Mouse (Mus musculus): ENCODE results near the gene Pcgf6. TPM values are rescaled to one million over a fixed set of nuclear protein-coding genes. Genes with fewer than 3 reads are reported as not detected.
"Not testable (repeated sequence)": the region's sequence is repeated elsewhere in the genome, so short reads cannot be mapped to it uniquely, and the experiment has no call there.

The Pcgf6 gene
- polyA plus RNA-seq, 1 experiment from 2014 or later = 31.6 TPM

- no peak for DNase-seq (ENCODE audit: low spot score)
- WGBS = 90% methylated on average over 15 of the region's 15 CpGs
- ATAC-seq (ENCODE audit: low FRiP score) = no peak
- Histone ChIP-seq H3K4me1 (replicated peaks; ENCODE audit: control insufficient read depth, insufficient read depth, low read length) (no peaks in the 10 kb centered on the region), H3K4me2 (replicated peaks; ENCODE audit: low read depth, low read length) (no peak overlapping the region), H3K27ac (ENCODE audit: low read depth, low read length) (no peak overlapping the region), H3K9ac (ENCODE audit: low read depth, low read length) (no peak overlapping the region), H3K36me3 (ENCODE audit: control insufficient read depth, insufficient read depth, low read length) (no peaks in the 10 kb centered on the region), H3K4me3 (ENCODE audit: low read depth, low read length) (no peak overlapping the region), H3K27me3 (ENCODE audit: control insufficient read depth, insufficient read depth, low read length) (peaks cover 33% of the 10 kb centered on the region), H3K9me3 (ENCODE audit: control insufficient read depth, low read length) (no peaks in the 10 kb centered on the region)
These were observed 38.1 kb downstream of the Pcgf6 start for GRCm38 (mm10) chr19:47012521-47013130.

GRCm38 (mm10) chr19:47009943-47010342 lies 40.8 kb downstream of the Pcgf6 start:
- H3K9me3 ChIP-seq (ENCODE audit: control insufficient read depth, low read length) = no peaks in the 10 kb centered on the region
- ATAC-seq (ENCODE audit: low FRiP score) (no peak), DNase-seq (ENCODE audit: low spot score) (no peak)
- no peak overlapping the region for H3K4me3 ChIP-seq (ENCODE audit: low read depth, low read length)
- H3K4me1 ChIP-seq (replicated peaks; ENCODE audit: control insufficient read depth, insufficient read depth, low read length) = no peaks in the 10 kb centered on the region
- H3K9ac ChIP-seq (ENCODE audit: low read depth, low read length) = no peak overlapping the region
- H3K27me3 ChIP-seq (ENCODE audit: control insufficient read depth, insufficient read depth, low read length) = peaks cover 20% of the 10 kb centered on the region
- H3K4me2 ChIP-seq (replicated peaks; ENCODE audit: low read depth, low read length) = no peak overlapping the region
- H3K36me3 ChIP-seq (ENCODE audit: control insufficient read depth, insufficient read depth, low read length) = no peaks in the 10 kb centered on the region
- H3K27ac ChIP-seq (ENCODE audit: low read depth, low read length) = no peak overlapping the region
- 93% methylated on average over 5 of the region's 5 CpGs for WGBS

- Histone ChIP-seq H3K9me3 (ENCODE audit: control insufficient read depth, low read length) (no peaks in the 10 kb centered on the region), H3K4me2 (replicated peaks; ENCODE audit: low read depth, low read length) (no peak overlapping the region), H3K27ac (ENCODE audit: low read depth, low read length) (no peak overlapping the region), H3K9ac (ENCODE audit: low read depth, low read length) (no peak overlapping the region), H3K27me3 (ENCODE audit: control insufficient read depth, insufficient read depth, low read length) (peaks cover 15% of the 10 kb centered on the region), H3K4me1 (replicated peaks; ENCODE audit: control insufficient read depth, insufficient read depth, low read length) (no peaks in the 10 kb centered on the region), H3K4me3 (ENCODE audit: low read depth, low read length) (no peak overlapping the region), H3K36me3 (ENCODE audit: control insufficient read depth, insufficient read depth, low read length) (no peaks in the 10 kb centered on the region)
- DNase-seq (ENCODE audit: low spot score) (no peak), ATAC-seq (ENCODE audit: low FRiP score) (no peak)
- WGBS = 84% methylated on average over 7 of the region's 7 CpGs
These were observed 41.3 kb downstream of the Pcgf6 start for GRCm38 (mm10) chr19:47009420-47009819.

GRCm38 (mm10) chr19:47006321-47006720 lies 44.4 kb downstream of the Pcgf6 start:
- Histone ChIP-seq H3K4me1 (replicated peaks; ENCODE audit: control insufficient read depth, insufficient read depth, low read length) (no peaks in the 10 kb centered on the region), H3K4me3 (ENCODE audit: low read depth, low read length) (no peak overlapping the region), H3K27ac (ENCODE audit: low read depth, low read length) (no peak overlapping the region), H3K9ac (ENCODE audit: low read depth, low read length) (no peak overlapping the region), H3K9me3 (ENCODE audit: control insufficient read depth, low read length) (no peaks in the 10 kb centered on the region), H3K36me3 (ENCODE audit: control insufficient read depth, insufficient read depth, low read length) (no peaks in the 10 kb centered on the region), H3K4me2 (replicated peaks; ENCODE audit: low read depth, low read length) (no peak overlapping the region), H3K27me3 (ENCODE audit: control insufficient read depth, insufficient read depth, low read length) (no peaks in the 10 kb centered on the region)
- 0% methylated on average over 4 of the region's 4 CpGs for WGBS
- peak; percentile 58 for DNase-seq (ENCODE audit: low spot score)
- ATAC-seq (ENCODE audit: low FRiP score) = no peak

GRCm38 (mm10) chr19:47005873-47006272 lies 44.8 kb downstream of the Pcgf6 start:
- ATAC-seq (ENCODE audit: low FRiP score) (no peak), DNase-seq (ENCODE audit: low spot score) (no peak)
- Histone ChIP-seq H3K4me1 (replicated peaks; ENCODE audit: control insufficient read depth, insufficient read depth, low read length) (no peaks in the 10 kb centered on the region), H3K9ac (ENCODE audit: low read depth, low read length) (no peak overlapping the region), H3K4me3 (ENCODE audit: low read depth, low read length) (no peak overlapping the region), H3K4me2 (replicated peaks; ENCODE audit: low read depth, low read length) (no peak overlapping the region), H3K36me3 (ENCODE audit: control insufficient read depth, insufficient read depth, low read length) (no peaks in the 10 kb centered on the region), H3K27me3 (ENCODE audit: control insufficient read depth, insufficient read depth, low read length) (no peaks in the 10 kb centered on the region), H3K9me3 (ENCODE audit: control insufficient read depth, low read length) (no peaks in the 10 kb centered on the region), H3K27ac (ENCODE audit: low read depth, low read length) (no peak overlapping the region)
- WGBS = 66% methylated on average over 5 of the region's 5 CpGs

- no peak overlapping the region for H3K27ac ChIP-seq (ENCODE audit: low read depth, low read length)
- H3K27me3 ChIP-seq (ENCODE audit: control insufficient read depth, insufficient read depth, low read length) = no peaks in the 10 kb centered on the region
- DNase-seq (ENCODE audit: low spot score) (no peak), ATAC-seq (ENCODE audit: low FRiP score) (no peak)
- no peak overlapping the region for H3K4me2 ChIP-seq (replicated peaks; ENCODE audit: low read depth, low read length)
- no peaks in the 10 kb centered on the region for H3K36me3 ChIP-seq (ENCODE audit: control insufficient read depth, insufficient read depth, low read length)
- WGBS = 83% methylated on average over 6 of the region's 6 CpGs
- H3K9ac ChIP-seq (ENCODE audit: low read depth, low read length) = no peak overlapping the region
- no peak overlapping the region for H3K4me3 ChIP-seq (ENCODE audit: low read depth, low read length)
- H3K4me1 ChIP-seq (replicated peaks; ENCODE audit: control insufficient read depth, insufficient read depth, low read length) = no peaks in the 10 kb centered on the region
- H3K9me3 ChIP-seq (ENCODE audit: control insufficient read depth, low read length) = no peaks in the 10 kb centered on the region
These were observed 46.8 kb downstream of the Pcgf6 start for GRCm38 (mm10) chr19:47003742-47004511.

- H3K4me2 ChIP-seq (replicated peaks; ENCODE audit: low read depth, low read length); H3K36me3 ChIP-seq (ENCODE audit: control insufficient read depth, insufficient read depth, low read length); H3K9ac ChIP-seq (ENCODE audit: low read depth, low read length); H3K27ac ChIP-seq (ENCODE audit: low read depth, low read length); H3K4me3 ChIP-seq (ENCODE audit: low read depth, low read length); H3K4me1 ChIP-seq (replicated peaks; ENCODE audit: control insufficient read depth, insufficient read depth, low read length); ATAC-seq (ENCODE audit: low FRiP score); DNase-seq (ENCODE audit: low spot score); H3K27me3 ChIP-seq (ENCODE audit: control insufficient read depth, insufficient read depth, low read length); H3K9me3 ChIP-seq (ENCODE audit: control insufficient read depth, low read length): not testable (repeated sequence)
- WGBS = 81% methylated on average over 2 of the region's 3 CpGs
These were observed 50.3 kb downstream of the Pcgf6 start for GRCm38 (mm10) chr19:47000357-47000756.

GRCm38 (mm10) chr19:46999753-47000152 lies 51.0 kb downstream of the Pcgf6 start:
- H3K4me1 ChIP-seq (replicated peaks; ENCODE audit: control insufficient read depth, insufficient read depth, low read length) = no peaks in the 10 kb centered on the region
- DNase-seq (ENCODE audit: low spot score) (no peak), ATAC-seq (ENCODE audit: low FRiP score) (no peak)
- no peaks in the 10 kb centered on the region for H3K9me3 ChIP-seq (ENCODE audit: control insufficient read depth, low read length)
- no peaks in the 10 kb centered on the region for H3K36me3 ChIP-seq (ENCODE audit: control insufficient read depth, insufficient read depth, low read length)
- no peaks in the 10 kb centered on the region for H3K27me3 ChIP-seq (ENCODE audit: control insufficient read depth, insufficient read depth, low read length)
- no peak overlapping the region for H3K9ac ChIP-seq (ENCODE audit: low read depth, low read length)
- H3K27ac ChIP-seq (ENCODE audit: low read depth, low read length) = no peak overlapping the region
- H3K4me3 ChIP-seq (ENCODE audit: low read depth, low read length) = no peak overlapping the region
- WGBS = 91% methylated on average over 6 of the region's 6 CpGs
- no peak overlapping the region for H3K4me2 ChIP-seq (replicated peaks; ENCODE audit: low read depth, low read length)

GRCm38 (mm10) chr19:46998953-46999352 lies 51.8 kb downstream of the Pcgf6 start:
- Histone ChIP-seq H3K4me2 (replicated peaks; ENCODE audit: low read depth, low read length) (no peak overlapping the region), H3K9ac (ENCODE audit: low read depth, low read length) (no peak overlapping the region), H3K27me3 (ENCODE audit: control insufficient read depth, insufficient read depth, low read length) (no peaks in the 10 kb centered on the region), H3K9me3 (ENCODE audit: control insufficient read depth, low read length) (no peaks in the 10 kb centered on the region), H3K4me3 (ENCODE audit: low read depth, low read length) (no peak overlapping the region), H3K4me1 (replicated peaks; ENCODE audit: control insufficient read depth, insufficient read depth, low read length) (no peaks in the 10 kb centered on the region), H3K27ac (ENCODE audit: low read depth, low read length) (no peak overlapping the region), H3K36me3 (ENCODE audit: control insufficient read depth, insufficient read depth, low read length) (no peaks in the 10 kb centered on the region)
- 90% methylated on average over 4 of the region's 4 CpGs for WGBS
- no peak for ATAC-seq (ENCODE audit: low FRiP score)
- DNase-seq (ENCODE audit: low spot score) = no peak

All from hindbrain, embryonic 11.5 days (tissue).